Mouse (Mus musculus): ENCODE data around the gene Asb5.
A peak's percentile ranks its signal among the peaks of the same experiment; 100 is the strongest.
"Not testable (repeated sequence)": the region's sequence is repeated elsewhere in the genome, so short reads cannot be mapped to it uniquely, and the experiment has no call there.

Gene Asb5

DNA sequence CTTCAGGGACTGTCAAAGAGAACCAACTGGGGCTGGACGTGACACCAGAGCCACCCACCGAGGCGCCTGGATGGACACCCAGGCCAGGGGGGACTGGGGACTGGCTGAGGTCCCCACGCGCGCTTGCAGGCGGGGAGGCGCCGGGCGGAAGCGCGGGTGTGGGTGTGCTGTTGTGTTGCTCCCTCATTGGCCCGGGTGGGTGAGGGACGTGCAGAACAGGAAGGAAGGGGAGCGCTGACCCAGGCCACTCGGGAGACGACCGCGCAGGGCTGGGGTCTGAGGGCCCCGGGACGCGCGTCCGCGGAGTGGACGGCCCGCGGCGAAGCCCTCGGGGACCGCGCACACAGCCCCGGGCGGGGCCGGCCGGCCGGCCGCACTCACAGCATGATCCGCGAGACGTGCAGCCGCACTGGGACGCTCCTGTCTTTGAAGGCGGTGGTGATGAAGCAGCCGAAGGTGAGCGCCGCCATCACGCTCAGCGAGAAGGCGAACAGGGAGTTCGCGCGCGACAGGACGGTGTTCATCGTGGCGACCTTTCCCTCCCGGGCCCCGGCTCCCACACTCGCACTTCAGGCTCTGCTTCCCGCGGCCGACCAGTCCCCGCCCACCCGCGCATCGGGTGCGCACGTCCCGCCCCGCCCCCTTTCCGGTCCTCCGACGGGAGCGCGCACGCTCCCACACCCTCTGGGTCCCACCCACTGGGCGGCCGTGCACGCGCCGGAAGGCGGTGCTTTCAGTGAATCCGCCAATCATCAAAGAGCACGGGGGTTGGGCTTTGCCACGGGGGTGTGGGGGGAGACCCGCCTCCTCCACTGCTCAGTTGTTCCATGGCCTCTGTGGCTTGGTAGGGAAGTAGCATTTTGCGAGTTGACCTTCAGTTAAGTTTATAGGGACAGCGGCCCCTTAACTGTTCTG lies at the start of gene Asb5, which contains the start of gene Spcs3:
Gene Asb5 (plus strand): TSS at position 199 of the 915 bp plus-strand sequence.
Gene Spcs3 (minus strand): TSS at position 617 of the 915 bp plus-strand sequence.
- peak; percentile 83 for DNase-seq (ENCODE audit: low read depth)

- DNase-seq (ENCODE audit: low read depth): no peak
These were observed 42.7 kb upstream of the Asb5 start for GRCm38 (mm10) chr8:54486555-54487273.

- no peak for DNase-seq (ENCODE audit: low read depth)
These were observed 40.9 kb upstream of the Asb5 start for GRCm38 (mm10) chr8:54488437-54488836.

- DNase-seq (ENCODE audit: low read depth): peak; percentile 27
These were observed 38.2 kb upstream of the Asb5 start for GRCm38 (mm10) chr8:54491057-54491690.

- no peak for DNase-seq (ENCODE audit: low read depth)
These were observed 37.4 kb upstream of the Asb5 start for GRCm38 (mm10) chr8:54491934-54492333.

GRCm38 (mm10) chr8:54493110-54493509 lies 36.3 kb upstream of the Asb5 start:
- peak; percentile 28 for DNase-seq (ENCODE audit: low read depth)

DNA sequence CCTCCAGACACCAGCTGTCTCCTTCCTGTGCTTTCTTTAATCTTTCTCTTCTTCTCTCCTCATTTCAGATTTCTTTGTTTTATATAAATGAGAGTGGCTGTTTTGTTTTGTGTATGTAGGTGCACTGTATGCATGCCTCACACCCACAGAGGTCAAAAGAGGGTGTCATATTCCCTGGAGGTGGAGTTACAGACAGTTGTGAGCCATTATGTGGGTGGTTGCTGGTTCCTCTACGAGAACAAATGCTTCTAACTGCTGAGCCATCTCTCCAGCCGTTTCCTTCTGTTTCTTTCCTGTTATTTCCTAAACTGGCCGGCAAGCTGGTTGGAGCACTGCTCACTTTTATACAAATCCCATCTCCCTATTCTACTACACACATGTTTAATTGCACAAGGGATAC lies 35.5 kb upstream of the Asb5 start:
- no peak for DNase-seq (ENCODE audit: low read depth)

GRCm38 (mm10) chr8:54503104-54503503 lies 26.3 kb upstream of the Asb5 start:
- no peak for DNase-seq (ENCODE audit: low read depth)

DNA sequence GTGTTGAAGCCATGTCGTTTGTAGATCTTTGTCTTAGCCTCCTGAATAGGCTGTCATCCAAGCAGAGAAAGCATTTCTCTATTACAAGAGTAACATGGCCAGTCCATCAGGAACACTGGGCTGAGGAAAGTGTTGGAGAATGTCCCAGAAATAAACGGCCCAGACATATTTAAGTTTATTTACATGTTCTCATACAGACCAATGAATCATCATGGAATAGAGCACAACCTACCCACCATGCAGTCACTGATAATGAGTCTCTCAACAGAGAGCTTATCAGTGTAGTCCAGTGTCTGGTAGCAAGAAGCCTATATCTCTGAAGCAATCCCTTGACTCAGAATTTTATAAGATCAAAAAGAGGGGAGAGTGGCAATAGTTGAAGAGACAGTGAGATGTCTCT lies 24.3 kb upstream of the Asb5 start:
- no peak for DNase-seq (ENCODE audit: low read depth)

DNA sequence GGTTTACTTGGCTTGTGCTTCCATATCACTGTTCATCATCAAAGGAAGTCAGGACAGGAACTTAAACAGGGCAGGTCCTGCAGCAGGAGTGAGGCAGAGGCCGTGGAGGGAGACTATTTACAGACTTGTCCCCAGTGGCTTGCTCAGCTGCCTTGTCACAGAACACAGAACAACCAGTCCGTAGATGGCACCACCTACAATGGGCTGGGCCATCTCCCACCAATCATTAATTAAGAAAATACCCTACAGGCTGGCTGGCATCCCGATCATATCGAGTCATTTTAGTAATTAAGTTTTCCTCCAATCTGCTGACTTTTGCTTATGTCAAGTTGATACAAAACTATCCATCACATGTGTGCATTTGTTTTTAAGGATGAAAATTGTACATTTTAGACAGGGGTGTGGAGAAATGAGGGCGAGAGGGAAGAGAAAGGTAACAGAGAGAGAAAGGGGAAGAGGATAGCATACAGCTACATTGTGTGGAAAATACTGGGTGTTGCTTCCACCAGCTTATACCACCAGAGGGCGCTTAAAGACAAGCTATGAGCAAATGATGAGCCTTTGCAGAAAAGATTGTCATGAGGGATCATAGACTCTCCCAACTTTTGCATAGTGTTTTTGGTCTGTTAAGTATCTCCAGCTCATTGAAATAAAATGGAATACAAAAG lies 21.8 kb upstream of the Asb5 start:
- no peak for DNase-seq (ENCODE audit: low read depth)

DNA sequence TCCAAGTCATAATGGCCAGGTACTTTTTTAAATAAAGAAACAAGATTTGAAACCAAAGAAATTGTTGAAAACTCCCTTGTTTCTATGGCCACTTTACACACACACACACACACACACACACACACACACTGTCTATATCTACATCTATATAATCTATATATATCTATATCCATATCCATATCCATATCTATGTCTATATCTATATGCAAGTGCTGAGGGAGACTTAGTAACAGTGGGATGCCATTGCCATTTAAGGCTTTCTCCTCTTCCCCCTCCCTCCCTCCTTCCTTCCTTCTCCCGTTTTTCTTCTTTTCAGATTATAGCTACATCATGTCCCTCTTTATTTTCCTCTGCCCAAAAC lies 21.3 kb upstream of the Asb5 start:
- DNase-seq (ENCODE audit: low read depth): no peak

DNA sequence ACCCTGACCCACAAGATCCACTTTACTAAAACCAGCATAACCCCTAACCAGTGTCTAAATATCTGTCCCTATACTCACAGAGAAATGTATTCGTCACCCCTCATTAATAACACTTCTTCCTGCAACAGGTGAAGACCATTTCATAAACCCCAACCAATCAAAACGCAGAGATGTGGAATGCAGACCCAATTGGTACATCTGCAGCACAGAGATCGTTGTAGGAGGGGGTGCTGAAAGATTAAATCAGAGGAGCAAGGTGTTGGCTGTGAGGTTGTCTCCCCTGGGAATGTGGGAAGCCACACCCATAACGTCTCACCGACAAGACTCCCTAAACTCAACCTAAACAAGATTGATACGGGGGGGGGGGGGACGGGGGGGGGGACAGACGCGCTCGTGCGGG lies 20.6 kb upstream of the Asb5 start:
- DNase-seq (ENCODE audit: low read depth): no peak

DNA sequence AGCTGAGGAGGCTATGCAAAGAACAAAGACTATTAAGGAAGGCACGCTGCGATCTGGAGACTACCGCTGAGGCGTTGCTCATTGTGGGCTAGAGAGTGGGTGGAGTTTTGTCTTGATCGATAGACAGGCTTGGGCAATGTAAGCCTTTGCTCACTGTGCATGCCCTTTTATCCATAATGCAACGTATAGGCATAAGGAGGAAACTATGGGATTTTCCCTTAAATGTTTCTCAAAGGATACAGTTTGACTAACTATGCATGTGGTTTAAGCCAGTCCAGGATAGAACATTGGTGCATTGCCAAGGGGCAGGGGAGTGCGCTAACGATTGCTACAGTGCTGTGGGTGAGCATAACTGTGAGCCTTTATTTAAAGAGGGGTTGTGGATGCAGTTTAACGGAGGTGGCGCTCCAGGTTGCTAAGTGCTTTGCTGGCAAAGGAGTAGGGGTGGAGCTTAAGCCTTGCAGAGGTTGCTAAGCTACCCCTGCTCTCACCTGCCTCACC lies 20.1 kb upstream of the Asb5 start:
- no peak for DNase-seq (ENCODE audit: low read depth)

DNA sequence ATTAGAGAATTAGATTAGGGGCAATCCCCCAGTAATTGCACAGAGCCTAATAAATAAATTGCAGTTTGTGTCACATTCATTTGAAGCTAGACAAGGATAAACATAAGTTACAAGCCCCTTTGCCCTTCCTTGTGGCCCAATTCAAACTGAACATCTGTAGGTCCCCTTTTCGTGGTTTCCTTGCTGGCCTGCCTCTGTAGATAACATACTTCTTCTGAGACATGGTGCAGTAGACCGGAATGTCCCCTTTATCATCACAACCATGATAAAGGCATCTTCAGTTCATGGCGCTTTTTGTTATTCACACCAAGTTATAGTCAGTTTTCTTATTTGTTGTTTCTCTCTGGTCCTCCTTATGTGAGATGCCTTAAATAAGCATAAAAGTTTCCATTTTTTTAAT lies 17.6 kb upstream of the Asb5 start:
- DNase-seq (ENCODE audit: low read depth): no peak

DNA sequence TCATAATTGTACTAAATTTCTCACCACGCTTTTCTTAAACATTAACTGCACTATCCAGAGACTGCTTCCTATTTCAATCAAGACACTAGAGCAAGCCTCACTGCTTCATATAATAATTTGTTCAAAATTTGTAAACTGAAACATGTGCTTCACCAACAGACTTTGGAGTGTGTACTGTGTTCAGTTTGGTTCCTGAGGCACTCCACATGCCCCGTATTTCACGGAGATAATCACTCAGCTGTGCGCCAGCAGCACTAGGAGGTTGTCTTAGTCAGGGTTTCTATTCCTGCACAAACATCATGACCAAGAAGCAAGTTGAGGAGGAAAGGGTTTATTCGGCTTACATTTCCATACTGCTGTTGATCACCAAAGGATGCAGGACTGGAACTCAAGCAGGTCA lies 17.2 kb upstream of the Asb5 start:
- DNase-seq (ENCODE audit: low read depth): not testable (repeated sequence)

GRCm38 (mm10) chr8:54518756-54519460 lies 10.5 kb upstream of the Asb5 start:
- no peak for DNase-seq (ENCODE audit: low read depth)

DNA sequence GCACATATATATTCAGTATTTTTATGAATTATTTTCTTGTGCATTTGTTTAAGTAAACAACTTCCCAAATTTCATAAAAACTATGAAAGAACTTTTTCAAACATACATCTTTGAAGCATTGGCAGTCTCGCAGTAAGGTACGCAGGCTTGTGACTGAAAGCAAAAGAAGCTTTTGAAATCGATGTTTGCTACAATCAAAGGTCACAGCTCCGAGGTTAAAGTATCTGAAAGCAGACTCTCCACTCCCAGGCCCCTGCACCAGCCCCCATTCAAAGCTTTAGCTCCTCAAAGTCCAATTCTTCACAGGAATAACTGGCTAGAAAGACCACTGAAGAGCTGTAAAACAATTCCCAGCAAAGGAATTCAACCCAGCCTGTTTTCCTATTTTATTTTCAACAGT lies 8.9 kb upstream of the Asb5 start:
- no peak for DNase-seq (ENCODE audit: low read depth)

- no peak for DNase-seq (ENCODE audit: low read depth)
These were observed 3.8 kb upstream of the Asb5 start for GRCm38 (mm10) chr8:54525606-54526005.

DNA sequence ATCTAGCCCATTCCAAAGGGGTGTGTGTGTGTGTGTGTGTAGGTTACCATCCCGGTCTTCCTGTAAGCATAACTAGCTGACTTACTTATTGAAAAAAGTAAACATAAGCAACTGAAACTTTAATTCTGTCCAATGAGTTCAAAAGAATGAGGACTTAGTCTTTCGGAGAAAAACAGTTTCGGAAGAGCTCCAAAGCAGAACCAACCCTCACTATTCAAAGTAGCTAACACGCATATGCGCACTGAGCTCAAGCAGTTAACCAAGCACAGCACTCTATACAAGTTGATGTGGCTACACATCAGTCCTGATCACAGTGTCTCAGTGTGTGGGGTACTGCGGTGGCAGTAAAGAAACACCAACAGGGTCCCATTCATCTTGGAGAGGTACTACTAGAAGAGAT lies 2.7 kb upstream of the Asb5 start:
- DNase-seq (ENCODE audit: low read depth): no peak

- DNase-seq (ENCODE audit: low read depth): no peak
These were observed 809 bp upstream of the Asb5 start for GRCm38 (mm10) chr8:54528571-54528970.

- no peak for DNase-seq (ENCODE audit: low read depth)
These were observed 5.8 kb downstream of the Asb5 start for GRCm38 (mm10) chr8:54535172-54535571.

All from fibroblast of lung, adult 2 months (primary cell).